Mouse (Mus musculus) urinary bladder, adult 2 months (tissue): ENCODE measurements around the gene Dok3. TPM values are rescaled to one million over a fixed set of nuclear protein-coding genes. Genes with fewer than 3 reads are reported as not detected.
"Not testable (repeated sequence)": the region's sequence is repeated elsewhere in the genome, so short reads cannot be mapped to it uniquely, and the experiment has no call there.

Source experiments
- DNase-seq: peaks from one replicate; pipeline ENCODE4 v3.0.0; 2022; ENCODE audit warnings: low spot score
- polyA plus RNA-seq: library from polyadenylated mRNA; depleted of rRNA; stranded (reverse); fragments of >200 nt; gene quantifications from 2 replicates; pipeline ENCODE4 v1.2.3, GENCODE M21; 2012; rRNA removed

The Dok3 gene
- polyA plus RNA-seq, result 5.1 and 6.9 TPM in 2 replicates

DNA sequence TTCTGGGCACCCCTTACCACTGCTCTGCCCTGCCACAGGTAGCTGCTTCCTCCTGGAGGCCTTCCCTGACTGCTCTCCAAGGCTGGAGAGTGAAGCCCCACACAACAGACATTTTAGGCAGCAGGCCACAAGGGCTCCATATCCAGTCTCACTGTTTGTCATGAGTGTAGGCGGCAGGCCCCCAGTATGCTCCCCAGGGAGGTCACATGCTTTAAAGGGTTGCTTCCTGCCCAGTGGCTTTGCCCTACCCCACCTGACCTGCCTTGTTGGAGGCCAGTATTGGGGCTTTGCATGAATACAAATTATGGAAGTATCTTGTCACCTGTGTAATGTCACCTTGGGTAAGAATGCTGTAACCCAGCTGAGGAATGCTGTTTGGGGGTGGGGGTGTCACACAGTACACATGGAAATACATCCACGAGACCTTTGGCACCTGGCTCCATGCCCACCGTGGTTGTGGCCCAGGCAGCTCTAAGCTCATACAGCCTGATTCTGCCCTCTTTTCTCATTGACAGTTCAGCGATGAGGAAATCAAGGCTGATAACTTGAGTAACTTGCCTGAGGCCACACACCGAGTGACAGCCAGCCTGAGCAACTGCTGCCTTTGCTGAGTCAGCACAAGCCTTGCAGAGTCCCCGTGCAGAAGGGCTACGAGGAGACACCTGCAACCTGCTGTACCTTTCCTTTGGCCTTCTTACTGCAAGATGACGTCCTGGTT is at the start of gene Dok3:
Gene Dok3 (minus strand): TSS at position 99 of the 718 bp plus-strand sequence.
- no peak for DNase-seq

DNA sequence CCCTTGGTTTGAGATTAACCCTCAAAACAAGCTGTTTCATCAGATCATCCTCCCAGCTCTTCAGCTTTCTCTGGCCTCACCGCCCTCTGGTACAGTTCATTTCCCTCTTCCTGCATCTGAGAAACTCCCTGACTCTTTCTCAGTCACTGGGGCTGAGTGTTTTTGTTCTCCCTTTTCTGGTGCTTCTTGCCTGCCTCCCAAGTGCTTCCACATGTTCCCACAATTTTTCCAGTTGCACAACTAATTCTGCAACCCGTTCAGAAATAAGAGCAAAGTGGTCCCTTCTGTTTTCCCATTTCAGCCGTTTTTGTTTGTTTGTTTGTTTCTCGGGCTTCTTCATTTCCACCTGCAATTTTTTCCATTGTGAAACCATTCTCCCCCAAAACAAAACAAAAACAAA is 49.0 kb upstream of the Dok3 start:
- DNase-seq, result no peak

DNA sequence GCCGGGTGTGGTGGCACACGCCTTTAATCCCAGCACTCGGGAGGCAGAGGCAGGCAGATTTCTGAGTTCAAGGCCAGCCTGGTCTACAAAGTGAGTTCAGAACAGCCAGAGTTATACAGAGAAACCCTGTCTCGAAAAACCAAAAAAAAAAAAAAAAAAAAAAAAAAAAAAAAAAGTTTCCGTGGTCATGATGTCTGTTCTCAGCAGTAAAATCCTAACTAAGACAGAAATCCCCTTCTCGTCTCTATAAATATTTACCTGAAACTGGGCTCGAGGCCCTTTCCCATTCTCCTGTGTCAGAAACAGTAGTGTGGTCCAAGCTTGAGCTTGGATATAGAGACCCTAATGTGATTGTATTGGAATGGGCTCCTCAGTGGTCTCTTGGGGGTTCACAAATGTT is 47.8 kb upstream of the Dok3 start:
- DNase-seq, result not testable (repeated sequence)

DNA sequence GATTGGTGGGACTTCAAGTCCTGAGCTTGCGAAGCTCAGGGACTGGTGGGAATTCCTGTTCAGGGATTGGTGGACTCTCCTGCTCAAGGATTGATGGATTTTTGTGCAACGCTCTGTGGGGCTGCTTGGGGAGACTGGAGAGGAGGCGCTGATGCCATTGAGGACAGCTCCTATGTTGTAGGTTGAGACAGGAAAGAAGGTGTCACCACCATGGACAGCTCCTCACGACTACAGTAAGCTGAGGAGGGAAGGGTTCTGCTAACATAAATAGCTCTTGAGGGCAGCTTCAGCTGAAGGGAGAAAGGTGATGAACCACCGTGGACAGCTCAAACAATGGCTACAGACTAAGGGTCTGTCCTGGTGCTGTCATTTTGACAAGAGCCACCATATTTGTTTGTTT is 46.8 kb upstream of the Dok3 start:
- DNase-seq, result no peak

DNA sequence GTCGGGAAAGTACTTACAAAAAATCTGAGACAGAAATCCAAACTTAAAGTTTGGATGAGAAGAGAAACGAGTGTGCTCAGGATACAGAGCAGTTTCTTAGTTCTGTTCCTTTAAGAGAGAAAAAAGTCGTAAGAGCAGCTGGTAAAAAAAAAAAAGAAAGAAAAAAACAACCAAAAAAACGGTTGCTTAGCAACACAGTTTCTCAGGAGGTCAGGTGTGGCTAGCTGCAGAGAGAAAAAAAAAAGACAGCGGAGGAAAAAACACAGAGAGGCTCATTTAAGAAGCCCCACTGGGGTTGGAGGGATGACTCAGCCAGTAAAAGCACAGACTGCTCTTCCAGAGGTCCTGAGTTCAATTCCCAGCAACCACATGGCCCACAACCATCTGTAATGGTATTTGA is 45.2 kb upstream of the Dok3 start:
- no peak for DNase-seq

DNA sequence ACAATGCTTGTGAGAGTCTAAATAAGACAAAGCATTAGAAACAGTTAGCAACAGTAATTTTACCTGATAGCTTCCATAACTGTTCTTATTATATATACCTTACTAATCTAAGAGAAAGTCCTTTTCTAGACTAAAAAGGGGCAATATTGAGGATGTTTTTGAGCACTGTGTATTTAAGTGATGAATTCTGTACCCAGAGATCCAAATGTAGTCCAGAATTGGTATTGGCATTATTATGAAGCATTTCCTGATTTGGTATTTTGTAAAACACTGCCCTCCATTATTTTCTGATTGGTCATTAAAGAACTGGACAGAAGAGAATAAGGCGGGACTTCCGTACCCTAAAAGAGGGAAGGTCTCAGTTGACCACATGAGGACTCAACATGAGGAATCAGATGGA is 44.3 kb upstream of the Dok3 start, which contains the start of gene Tmed9:
Gene Tmed9 (plus strand): TSS at position 301 of the 400 bp plus-strand sequence.
- no peak for DNase-seq

DNA sequence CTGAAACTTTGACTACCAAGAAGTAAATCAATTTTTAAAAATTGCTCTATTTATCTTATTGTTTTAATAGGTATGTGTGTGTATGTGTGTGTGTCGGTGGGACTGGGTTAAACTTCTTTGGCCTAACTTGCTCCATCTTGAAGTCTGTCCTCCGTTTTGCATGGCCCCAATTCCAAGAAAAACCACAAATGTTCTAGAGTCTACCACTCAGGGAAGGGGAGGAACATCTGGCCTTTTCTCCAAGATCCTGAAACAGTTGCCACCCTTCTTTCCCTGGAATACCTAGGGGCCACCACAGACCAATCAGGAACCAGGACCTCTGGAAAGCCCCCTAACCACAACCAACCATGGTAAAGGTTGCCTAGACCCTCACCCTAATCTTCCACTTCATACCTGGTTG is 42.9 kb upstream of the Dok3 start:
- DNase-seq, result no peak

DNA sequence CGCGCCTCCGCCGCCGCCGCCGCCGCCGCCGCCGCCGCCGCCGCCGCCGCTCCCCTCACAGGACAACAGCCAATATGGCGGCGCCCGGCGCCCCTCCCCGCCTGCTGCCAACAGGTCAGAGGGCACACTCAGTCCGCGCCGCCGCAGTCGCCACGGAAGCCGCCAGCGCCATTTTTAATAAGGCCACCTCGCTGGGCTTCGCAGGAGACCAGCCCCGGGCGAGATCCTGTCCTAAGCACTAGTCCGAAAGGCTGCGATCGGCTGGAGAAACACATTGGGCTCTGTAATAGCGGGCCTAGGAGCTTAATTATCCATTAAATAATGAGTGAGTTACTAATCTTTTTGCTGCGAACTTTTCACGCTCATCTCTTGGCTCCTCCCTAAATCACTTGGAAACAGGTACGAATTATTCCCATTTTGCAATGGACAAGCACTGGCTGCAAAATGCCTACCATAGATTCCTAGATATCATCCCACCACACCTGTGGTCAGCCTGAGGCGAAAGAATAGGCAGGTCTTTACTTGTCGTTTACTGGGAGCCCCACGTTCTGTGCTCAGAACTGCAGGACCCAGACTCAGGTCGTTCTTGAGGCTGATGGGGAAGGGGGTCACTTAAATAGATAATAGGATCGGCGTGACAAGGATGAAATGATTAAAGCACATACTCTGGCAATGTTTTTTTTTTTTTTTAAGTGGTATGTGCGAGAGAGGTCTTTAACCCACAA is 42.1 kb upstream of the Dok3 start, which contains the start of gene Fam193b:
Gene Fam193b (minus strand): TSS at position 94 of the 725 bp plus-strand sequence.
- peak; percentile 92 for DNase-seq

DNA sequence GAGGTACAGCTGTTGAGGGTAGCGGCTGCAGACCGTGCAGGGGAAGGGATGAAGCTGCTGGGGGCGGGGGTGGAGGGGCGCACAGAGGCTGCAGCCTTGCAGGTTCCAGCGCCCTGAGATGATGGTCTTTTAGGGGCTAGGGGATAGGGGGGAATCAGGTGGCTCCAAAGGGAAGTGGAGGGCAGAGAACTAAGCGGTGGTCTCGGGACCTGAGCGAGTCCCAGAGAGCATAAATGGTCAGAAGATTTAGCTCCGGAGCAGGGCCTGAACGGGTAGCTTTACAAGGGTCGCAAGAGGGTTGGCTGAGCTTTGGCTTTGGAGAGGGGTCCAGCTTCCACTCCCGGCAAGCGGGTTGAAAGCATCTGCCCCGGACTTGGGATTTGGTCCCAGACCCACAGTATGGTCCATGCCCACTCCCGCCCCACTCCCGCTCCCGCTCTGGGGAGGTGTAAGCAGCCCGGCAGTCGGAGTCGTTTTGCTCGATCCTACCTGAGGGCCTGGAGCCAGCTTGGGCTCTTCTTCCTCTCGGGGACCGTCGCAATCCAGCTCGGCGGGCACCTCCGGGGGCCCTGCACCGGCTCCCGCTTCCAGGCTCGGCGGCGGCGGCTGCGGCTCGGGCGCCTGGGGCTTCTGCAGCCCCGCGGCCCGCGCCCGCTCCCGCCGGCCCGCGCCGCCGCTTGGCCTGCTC is 41.3 kb upstream of the Dok3 start:
- no peak for DNase-seq

DNA sequence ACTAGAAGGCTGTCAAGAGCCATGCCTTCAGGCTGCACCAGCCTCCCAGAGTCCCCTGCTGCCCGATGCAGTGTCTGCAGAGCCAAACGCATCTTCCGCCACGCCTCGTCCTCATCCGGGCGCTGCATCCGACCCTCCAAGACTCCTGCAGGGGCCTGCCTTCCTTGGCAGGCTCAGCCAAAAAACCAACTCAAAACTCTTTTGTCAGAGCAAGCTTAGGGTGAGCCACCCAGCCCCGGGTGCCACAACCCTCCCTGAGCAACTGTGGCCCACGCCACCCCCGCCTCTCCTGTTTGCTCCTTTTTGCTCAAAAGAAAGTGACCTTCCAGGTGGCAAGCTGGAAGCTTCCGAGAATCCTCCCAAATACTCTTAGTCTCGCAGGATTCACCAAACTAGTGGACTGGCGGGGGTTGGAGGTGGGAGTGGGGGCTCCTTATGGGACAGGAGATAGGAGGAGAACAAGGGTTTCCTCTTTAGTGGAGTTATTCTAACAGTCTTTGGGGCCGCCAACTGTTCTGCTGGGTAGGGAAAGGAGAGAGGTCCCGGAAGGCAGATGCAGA is 40.7 kb upstream of the Dok3 start:
- no peak for DNase-seq

DNA sequence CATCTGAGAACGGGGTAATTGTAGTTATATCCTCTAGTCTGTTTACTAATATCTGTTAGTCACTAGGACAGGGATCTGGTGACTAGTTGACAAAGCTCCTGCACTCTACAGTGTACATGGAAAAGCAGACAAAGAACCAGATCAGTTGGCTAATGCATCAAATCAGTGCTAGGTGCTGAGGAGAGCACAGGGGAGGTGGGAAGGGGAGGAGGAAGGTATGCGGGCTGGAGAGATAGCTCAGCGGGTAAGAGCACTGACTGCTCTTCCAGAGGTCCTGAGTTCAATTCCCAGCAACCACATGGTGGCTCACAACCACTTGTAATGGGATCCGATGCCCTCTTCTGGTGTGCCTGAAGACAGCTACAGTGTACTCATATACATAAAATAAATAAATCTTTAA is 39.4 kb upstream of the Dok3 start:
- DNase-seq, result not testable (repeated sequence)

DNA sequence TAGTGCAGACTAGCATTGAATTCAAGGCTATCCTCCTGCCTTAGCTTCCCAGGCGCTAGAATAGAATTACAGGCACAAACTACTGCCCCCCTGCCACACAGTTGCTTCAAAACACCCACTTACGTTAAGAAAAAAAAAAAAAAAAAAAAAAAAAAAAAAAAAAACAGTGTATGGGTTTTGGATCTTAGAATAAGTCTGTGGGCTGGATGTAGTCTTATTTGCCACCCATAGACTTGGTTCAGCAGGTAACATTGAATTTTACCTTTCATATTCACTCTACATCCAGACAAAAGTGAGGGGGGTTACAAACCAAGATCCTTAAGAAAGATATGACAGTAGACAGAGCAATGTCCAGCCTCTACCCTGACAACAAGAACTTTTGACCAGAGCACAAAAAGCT is 38.9 kb upstream of the Dok3 start:
- DNase-seq, result no peak

DNA sequence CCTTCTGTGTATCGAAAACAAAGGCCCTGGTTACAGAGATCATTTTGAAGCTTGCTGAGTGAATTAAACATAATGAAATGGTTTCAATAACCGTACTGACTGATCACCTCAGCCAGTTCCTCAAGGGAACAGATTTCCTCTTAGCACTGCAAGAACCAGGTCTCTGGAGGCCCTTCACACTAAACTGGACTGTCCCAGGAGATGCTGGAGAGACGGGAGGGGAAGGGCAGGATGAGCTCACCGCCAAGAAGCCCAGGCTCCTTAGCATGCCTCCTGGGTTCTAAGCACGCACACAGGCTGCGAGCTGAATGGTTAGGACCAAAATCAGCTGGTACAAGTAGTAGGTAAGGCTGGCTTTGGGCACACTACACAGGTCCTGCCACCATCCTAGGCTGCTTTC is 37.9 kb upstream of the Dok3 start:
- no peak for DNase-seq

DNA sequence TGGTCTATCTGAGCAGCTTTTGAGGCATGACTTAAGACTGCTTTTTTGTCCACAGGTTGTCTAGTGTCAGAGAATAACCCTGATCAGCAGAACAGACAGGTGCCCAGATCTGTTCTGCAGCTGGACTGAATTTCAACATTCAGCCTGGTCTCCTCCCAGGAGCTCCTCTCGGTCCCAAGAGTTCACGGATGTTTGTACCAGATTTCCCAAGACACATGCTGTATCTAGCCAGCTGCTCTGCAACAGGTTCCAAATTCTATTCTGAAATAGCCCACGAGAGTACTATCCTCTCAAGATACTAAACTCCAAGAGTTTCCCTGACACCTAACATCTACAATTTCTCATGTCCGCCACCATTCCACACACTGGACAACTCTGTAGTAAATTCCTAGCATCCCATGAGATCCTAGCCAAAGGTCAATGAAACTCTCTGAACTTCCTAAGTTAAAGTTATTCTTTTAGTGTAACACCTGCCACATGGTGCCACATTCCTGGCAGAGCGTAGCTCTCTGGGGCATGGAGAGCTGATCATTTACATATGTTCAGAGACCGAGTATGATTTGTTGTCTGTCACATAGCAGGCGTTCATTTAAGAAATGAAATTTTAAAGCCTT is 34.3 kb upstream of the Dok3 start:
- no peak for DNase-seq

DNA sequence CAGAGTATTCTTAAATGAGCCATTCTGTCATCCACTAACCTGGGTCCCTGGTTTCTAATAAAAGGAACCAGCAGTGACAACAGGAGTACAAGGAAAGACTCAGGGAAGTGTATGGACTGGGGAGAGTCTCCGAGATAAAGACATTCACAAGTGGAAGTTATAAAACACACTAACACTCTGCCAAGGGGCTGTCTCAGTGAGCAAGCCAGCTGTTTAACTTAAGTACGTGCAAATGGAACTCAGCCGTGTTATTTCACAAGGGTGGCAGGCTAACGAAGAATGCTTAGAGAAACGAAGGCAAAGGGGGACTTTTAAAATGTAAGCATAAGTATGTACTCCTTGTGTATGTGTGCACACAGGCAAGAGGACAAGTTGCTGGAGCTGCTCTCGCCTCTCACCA is 28.4 kb upstream of the Dok3 start:
- no peak for DNase-seq

DNA sequence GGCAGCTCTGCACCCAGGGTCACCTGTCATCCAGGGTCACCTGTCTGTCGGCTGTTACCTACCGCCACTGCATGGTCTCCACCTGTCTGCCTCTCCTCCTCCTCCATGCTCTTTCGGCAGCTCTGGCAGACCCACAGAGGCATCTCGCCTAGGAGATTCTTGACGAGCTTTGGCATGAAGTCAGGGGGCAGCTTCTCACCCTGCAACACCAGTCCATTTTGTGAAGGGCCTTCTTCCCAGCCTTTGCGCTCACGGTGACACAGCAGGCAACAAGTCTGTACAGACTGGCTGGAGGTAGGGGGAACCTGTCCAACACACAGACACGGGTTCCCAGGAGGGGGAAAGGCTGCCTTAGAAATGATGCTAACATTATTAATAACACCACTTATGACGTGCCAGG is 26.8 kb upstream of the Dok3 start:
- no peak for DNase-seq

DNA sequence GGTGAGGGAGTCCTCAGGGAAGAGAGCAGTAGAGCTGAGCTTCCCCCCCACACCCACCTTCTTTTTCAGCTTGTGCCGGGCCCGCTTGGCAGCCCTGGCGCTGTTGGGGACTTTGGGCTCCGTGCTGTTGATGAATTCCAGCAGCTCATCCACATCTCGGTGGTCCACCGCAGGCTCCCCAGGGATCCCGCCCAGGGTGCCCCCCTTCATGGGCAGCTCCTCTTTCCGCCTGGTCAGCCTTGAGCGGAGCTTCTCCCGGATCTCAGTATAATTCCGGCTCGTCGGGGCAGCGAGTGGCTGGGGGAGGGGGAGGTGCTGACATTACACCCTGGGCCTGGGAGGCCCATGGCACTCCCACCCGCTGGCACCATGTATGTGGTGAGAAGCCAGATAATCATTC is 20.0 kb upstream of the Dok3 start:
- no peak for DNase-seq

DNA sequence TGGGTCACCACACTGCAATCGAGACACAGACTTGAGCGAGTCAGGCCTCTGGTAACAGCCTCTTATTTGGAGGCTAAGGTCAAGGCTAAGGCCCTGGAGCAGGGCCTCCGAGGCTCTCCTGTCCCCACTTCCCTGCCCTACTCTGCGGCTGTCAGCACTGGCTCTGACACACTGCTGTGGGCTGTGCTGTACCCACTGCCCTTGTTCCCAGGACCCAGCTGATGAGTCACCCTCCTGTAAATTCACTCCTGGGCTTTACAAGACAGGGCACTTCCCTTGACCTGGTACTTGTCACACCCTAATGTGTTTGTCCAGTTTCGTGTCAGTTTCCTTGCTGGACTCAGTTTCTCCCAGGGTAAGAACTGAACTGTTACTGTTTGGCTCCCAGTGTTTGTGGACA is 19.3 kb upstream of the Dok3 start:
- DNase-seq, result no peak

DNA sequence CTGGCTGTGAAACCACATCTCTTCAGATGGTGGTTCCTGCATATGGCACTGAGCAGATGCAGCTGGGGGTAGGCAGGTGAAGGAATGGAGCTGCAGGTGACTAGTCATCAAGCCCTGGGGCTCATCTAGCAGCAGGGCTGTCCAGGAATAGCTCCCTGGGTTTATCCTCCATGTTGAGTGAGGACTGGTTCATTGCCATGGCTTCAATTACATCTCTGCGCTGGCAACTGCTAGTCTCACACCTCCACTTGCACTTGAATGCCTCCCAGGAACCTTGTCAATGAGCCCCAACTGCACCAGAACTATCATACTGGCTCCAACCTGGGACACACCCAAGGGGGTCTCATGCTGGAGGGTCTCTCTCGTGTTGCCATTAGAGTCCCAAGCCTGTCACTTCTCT is 18.8 kb upstream of the Dok3 start:
- no peak for DNase-seq

DNA sequence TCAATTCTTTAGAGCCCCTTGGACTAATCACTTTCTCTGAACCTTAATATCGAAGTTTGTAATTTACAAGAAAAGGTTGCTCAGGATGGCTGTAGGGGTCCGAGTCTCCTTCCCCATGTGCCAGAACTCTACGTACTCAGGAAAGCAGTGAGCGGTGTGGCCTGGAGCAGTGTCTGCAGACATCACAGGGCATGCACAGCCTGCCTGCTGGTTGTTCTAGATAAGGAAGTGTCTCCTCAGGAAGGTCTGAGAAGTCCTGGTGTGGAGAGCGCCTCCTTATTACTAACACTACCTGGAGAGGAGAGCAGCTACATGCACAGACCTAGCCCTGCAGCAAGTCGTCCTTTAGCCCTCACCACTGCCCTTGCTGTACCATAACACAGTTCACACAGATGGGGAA is 15.7 kb upstream of the Dok3 start:
- no peak for DNase-seq

DNA sequence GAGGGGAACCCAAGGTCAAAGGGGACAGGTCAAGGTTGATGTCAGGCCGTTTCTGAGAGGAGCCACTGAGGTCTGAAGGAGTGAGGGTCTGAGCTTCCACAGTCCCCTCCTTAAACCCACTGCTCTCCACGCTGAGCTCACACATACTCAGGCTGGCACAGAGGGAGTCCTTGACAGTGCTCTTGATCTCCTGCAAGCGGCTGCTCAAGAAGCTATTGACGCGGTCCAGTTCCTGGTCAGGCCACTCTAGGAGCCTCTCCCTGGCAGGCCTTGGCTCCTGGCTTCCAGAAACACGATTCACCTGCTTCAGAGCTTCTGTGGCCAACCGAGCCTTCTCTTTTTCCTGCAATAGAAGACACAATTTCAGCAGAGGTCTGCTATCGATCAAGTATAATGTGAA is 14.4 kb upstream of the Dok3 start:
- DNase-seq, result no peak

DNA sequence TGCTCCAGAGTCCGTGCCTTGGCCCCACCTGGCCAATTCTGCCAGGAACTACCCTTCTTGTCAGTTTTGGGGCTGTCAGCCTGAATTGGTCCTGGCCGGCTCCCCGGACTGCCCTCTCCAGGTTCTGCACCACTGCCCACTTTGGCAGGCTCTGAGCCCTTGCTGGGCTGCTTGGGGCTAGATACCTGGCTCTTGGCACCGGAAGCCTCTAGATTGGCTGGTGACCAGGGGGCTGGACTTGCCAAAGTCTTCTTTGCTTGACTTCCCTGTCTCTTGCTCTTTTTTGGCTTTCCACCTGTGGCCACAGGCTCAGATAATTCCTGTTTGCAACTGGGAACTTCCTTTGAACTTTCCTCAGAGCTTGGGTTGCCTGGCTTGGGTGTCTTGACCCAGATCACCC is 13.8 kb upstream of the Dok3 start:
- DNase-seq, result no peak
